Mouse (Mus musculus): ENCODE measurements around the gene Ripply3. TPM values are rescaled to one million over a fixed set of nuclear protein-coding genes. Genes with fewer than 3 reads are reported as not detected.
"Not testable (repeated sequence)": the region's sequence is repeated elsewhere in the genome, so short reads cannot be mapped to it uniquely, and the experiment has no call there.

Gene Ripply3
- polyA plus RNA-seq, 1 experiment = not detected

GRCm38 (mm10) chr16:94328881-94329867 is 954 bp downstream of the Ripply3 start:
- Histone ChIP-seq H3K4me1 (ENCODE audit: control insufficient read depth, insufficient read depth, low read length) (peaks cover 16% of the 10 kb centered on the region), H3K4me3 (ENCODE audit: insufficient read depth, low read depth, low read length) (no peak overlapping the region), H3K27ac (ENCODE audit: insufficient read depth, low read depth, low read length) (no peak overlapping the region)
- 47% methylated on average over 25 of the region's 25 CpGs for WGBS
- TF ChIP-seq POLR2A (IDR thresholded peaks at IDR 0.05; ENCODE audit: insufficient read depth, low read depth, low read length) (no peak), CTCF (IDR thresholded peaks at IDR 0.05; ENCODE audit: insufficient read depth, low read depth, low read length) (no peak)

- TF ChIP-seq POLR2A (IDR thresholded peaks at IDR 0.05; ENCODE audit: insufficient read depth, low read depth, low read length) = no peak
- TF ChIP-seq CTCF (IDR thresholded peaks at IDR 0.05; ENCODE audit: insufficient read depth, low read depth, low read length) = no peak
- 68% methylated on average over 5 of the region's 5 CpGs for WGBS
- peaks cover 16% of the 10 kb centered on the region for H3K4me1 ChIP-seq (ENCODE audit: control insufficient read depth, insufficient read depth, low read length)
- H3K4me3 ChIP-seq (ENCODE audit: insufficient read depth, low read depth, low read length) = no peak overlapping the region
- no peak overlapping the region for H3K27ac ChIP-seq (ENCODE audit: insufficient read depth, low read depth, low read length)
Measured at GRCm38 (mm10) chr16:94330429-94330828, 2.2 kb downstream of the Ripply3 start.

DNA sequence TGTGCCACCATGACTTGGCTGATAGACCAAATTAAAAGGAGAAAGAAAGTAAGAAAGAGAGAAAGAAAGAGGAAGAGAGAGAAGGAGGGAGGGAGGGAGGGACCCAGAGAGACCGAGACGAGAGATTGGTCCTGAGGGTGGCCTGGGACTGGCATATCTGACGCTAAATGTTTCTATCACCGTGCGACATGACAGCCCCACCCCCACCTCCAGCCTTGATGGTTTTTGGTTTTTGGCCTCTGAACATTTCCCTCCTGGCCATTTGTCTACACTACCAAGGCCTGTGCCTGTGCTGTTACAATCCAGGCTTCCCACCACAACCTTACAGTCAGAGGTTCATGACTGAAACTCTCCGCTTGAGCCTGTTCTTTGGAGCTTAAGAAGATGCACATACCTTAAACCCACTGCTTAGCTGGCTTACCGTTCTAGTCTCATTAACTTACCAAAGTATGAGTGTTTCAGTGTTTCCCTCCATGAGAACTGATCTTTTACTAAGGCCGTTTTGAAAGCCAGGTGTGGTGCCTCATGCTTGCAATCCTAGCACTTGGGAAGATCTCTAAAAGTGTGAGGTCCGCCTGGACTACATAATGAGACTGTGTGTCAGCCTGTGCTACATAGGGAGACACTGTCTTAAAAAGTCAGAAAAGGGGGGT is 3.1 kb downstream of the Ripply3 start:
- Histone ChIP-seq H3K4me1 (ENCODE audit: control insufficient read depth, insufficient read depth, low read length) (peaks cover 19% of the 10 kb centered on the region), H3K27ac (ENCODE audit: insufficient read depth, low read depth, low read length) (no peak overlapping the region), H3K4me3 (ENCODE audit: insufficient read depth, low read depth, low read length) (no peak overlapping the region)
- WGBS = 93% methylated on average over 9 of the region's 9 CpGs
- TF ChIP-seq CTCF (IDR thresholded peaks at IDR 0.05; ENCODE audit: insufficient read depth, low read depth, low read length) = no peak
- TF ChIP-seq POLR2A (IDR thresholded peaks at IDR 0.05; ENCODE audit: insufficient read depth, low read depth, low read length) = no peak

DNA sequence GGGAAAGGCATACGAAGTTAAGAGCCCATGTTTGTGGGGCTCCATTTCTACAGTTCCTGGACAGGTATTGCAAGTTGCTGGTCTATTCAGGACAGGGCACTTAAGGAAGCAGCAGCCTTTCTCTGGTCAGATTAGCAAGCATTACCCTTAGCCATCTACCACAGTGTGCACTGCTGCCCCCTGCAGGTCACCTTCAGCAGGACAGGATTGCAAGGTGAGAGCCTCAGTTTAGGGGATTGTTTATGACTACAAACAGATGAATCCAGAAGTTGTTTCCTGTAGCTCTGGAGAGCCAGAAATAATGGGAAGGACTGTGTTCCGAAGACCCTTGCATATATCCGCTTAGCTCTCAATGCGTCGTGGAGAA is 3.6 kb downstream of the Ripply3 start:
- no peak overlapping the region for H3K27ac ChIP-seq (ENCODE audit: insufficient read depth, low read depth, low read length)
- WGBS = 69% methylated on average over 5 of the region's 5 CpGs
- no peak overlapping the region for H3K4me3 ChIP-seq (ENCODE audit: insufficient read depth, low read depth, low read length)
- TF ChIP-seq CTCF (IDR thresholded peaks at IDR 0.05; ENCODE audit: insufficient read depth, low read depth, low read length) = no peak
- no peak for TF ChIP-seq POLR2A (IDR thresholded peaks at IDR 0.05; ENCODE audit: insufficient read depth, low read depth, low read length)
- peaks cover 19% of the 10 kb centered on the region for H3K4me1 ChIP-seq (ENCODE audit: control insufficient read depth, insufficient read depth, low read length)

- no peak overlapping the region for H3K27ac ChIP-seq (ENCODE audit: insufficient read depth, low read depth, low read length)
- no peak overlapping the region for H3K4me3 ChIP-seq (ENCODE audit: insufficient read depth, low read depth, low read length)
- WGBS = 45% methylated on average over 5 of the region's 5 CpGs
- no peak for TF ChIP-seq CTCF (IDR thresholded peaks at IDR 0.05; ENCODE audit: insufficient read depth, low read depth, low read length)
- TF ChIP-seq POLR2A (IDR thresholded peaks at IDR 0.05; ENCODE audit: insufficient read depth, low read depth, low read length) = no peak
- 0 out of 2 replicates have a peak, but pooled peaks cover 3% of the 10 kb centered on the region for H3K4me1 ChIP-seq (ENCODE audit: control insufficient read depth, insufficient read depth, low read length)
Measured at GRCm38 (mm10) chr16:94335656-94336055, 7.4 kb downstream of the Ripply3 start.

DNA sequence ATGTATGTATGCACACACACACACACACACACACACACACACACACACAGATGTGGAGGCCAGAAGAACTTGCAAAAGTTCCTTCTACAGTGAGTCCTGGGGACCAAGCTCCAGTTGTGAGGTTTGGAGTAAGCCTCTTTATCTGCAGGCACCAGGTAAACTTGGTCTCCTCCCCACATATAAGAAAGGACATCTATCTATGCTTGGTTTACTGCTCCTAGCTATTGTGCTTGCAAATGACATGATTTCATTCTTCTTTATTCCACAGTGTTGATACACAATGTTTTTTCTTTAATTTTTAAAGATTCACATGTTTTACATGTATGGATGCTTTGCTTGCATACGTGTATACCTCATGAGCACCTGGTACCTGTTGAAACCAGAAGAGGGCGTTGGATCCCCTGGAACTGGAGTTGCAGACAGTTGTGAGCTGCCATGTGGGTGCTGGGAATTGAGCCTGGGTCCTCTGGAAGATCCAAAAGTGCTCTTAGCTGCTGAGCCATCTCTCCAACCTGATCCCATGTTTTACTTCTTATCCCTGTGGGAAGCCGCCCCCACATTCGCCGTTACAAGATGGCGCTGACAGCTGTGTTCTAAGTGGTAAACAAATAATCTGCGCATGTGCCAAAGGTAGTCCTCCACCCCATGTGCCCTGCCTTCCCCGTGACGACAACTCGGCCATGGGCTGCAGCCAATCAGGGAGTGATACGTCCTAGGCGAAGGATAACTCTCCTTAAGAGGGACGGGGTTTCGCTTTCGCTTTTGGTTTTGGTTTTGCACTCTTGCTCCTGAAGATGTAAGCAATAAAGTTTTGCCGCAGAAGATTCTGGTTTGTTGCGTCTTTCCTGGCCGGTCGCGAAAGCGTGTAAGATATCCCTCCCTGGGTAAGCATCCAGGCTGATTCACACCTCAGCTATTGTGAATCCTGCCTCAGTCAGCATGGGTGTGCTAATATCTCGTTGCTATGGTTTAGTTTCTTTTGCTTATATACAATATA is 11.2 kb downstream of the Ripply3 start:
- not testable (repeated sequence) for H3K4me1 ChIP-seq (ENCODE audit: control insufficient read depth, insufficient read depth, low read length); H3K4me3 ChIP-seq (ENCODE audit: insufficient read depth, low read depth, low read length); H3K27ac ChIP-seq (ENCODE audit: insufficient read depth, low read depth, low read length)
- 90% methylated on average over 22 of the region's 22 CpGs for WGBS

GRCm38 (mm10) chr16:94345733-94346132 is 17.5 kb downstream of the Ripply3 start:
- Histone ChIP-seq H3K4me1 (ENCODE audit: control insufficient read depth, insufficient read depth, low read length) (peaks cover 14% of the 10 kb centered on the region), H3K27ac (ENCODE audit: insufficient read depth, low read depth, low read length) (no peak overlapping the region), H3K4me3 (ENCODE audit: insufficient read depth, low read depth, low read length) (no peak overlapping the region)
- no peak for TF ChIP-seq POLR2A (IDR thresholded peaks at IDR 0.05; ENCODE audit: insufficient read depth, low read depth, low read length)
- 94% methylated on average over 1 of the region's 1 CpGs for WGBS

- Histone ChIP-seq H3K27ac (ENCODE audit: insufficient read depth, low read depth, low read length) (no peak overlapping the region), H3K4me1 (ENCODE audit: control insufficient read depth, insufficient read depth, low read length) (peaks cover 10% of the 10 kb centered on the region), H3K4me3 (ENCODE audit: insufficient read depth, low read depth, low read length) (no peak overlapping the region)
- WGBS = 79% methylated on average over 7 of the region's 7 CpGs
- TF ChIP-seq POLR2A (IDR thresholded peaks at IDR 0.05; ENCODE audit: insufficient read depth, low read depth, low read length) = no peak
- no peak for TF ChIP-seq CTCF (IDR thresholded peaks at IDR 0.05; ENCODE audit: insufficient read depth, low read depth, low read length)
Measured at GRCm38 (mm10) chr16:94347080-94347731, 19.0 kb downstream of the Ripply3 start.
